Mouse (Mus musculus) ES-Bruce4 (cell line): ENCODE measurements around the gene 1700020D05Rik.

ENCODE experiments used
- CTCF ChIP-seq: IDR thresholded peaks from one replicate; pipeline ENCODE4 v1.8.1; 2011; ENCODE audit warnings: low read depth, low read length
- POLR2A ChIP-seq: IDR thresholded peaks from one replicate; pipeline ENCODE4 v1.8.1; 2011; ENCODE audit warnings: low read length; ENCODE audit not compliant: insufficient read depth

GRCm38 (mm10) chr19:5477004-5477667 lies 26.5 kb downstream of the 1700020D05Rik start:
- TF ChIP-seq POLR2A (no peak), CTCF (no peak)
